Mouse (Mus musculus) lung, postnatal 14 days (tissue): ENCODE data around the gene Wwc2.
A peak's percentile ranks its signal among the peaks of the same experiment; 100 is the strongest.

Source experiments
- DNase-seq: peaks from one replicate; pipeline ENCODE4 v3.0.0; 2021

Gene Wwc2

DNA sequence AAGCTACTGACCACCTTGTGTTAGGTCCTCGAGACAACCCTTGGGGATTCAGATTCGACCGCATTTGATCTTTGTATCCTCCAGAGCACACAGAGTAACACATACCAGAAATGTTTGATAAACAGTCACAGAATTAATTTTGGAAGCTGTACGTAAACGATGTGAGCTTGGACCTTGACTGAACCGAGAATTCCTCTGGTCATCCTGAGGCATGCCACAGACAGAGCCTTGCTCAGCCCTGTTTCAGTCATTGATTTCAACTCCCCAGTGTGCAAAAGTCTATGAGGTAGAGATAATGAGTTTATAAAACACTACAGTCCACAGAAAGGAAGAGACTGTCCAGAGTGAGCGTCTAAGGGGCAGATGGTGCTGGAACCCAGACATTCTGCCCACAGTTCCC is 51.5 kb downstream of the Wwc2 start:
- no peak for DNase-seq

GRCm38 (mm10) chr8:47936386-47936785 is 54.3 kb downstream of the Wwc2 start:
- no peak for DNase-seq

- DNase-seq, result no peak
These were observed 55.3 kb downstream of the Wwc2 start for GRCm38 (mm10) chr8:47935461-47935860.

- DNase-seq, result no peak
These were observed 57.6 kb downstream of the Wwc2 start for GRCm38 (mm10) chr8:47933087-47933486.

DNA sequence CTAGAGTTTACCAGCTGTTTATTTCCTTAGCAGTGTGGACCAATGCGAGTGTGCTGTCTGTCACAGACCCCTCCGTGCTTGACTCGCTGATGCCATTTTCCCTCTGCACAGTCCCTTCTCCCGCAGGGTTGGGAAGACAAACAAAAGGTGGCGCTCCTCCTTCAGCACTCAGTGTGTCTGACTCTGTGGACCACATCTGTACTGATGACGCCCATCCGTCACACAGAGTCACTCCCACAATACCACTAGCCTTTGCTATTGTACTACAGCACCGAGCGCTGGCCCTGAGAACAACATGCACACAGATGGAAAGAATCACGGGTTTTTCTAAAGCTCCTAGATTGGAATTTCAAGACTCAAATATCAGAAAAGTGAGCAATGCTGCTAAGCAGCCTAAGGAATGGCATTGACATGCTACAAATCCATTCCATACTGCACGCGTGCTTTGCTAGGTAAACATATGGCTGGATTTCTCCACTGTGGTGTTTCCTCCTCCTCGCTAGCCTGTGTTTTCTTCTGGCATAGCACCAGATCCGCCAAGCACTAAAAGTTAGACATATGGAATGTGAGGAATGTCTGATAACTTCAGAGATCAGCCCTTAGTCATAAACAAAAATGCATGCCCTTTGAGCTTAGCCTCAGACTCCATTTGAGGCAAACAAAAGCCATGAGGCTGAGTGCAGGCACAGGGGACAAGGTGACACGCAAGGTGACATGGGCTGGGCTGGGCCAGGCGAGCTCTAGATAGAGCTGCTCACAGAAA is 58.5 kb downstream of the Wwc2 start:
- peak; percentile 38 for DNase-seq

DNA sequence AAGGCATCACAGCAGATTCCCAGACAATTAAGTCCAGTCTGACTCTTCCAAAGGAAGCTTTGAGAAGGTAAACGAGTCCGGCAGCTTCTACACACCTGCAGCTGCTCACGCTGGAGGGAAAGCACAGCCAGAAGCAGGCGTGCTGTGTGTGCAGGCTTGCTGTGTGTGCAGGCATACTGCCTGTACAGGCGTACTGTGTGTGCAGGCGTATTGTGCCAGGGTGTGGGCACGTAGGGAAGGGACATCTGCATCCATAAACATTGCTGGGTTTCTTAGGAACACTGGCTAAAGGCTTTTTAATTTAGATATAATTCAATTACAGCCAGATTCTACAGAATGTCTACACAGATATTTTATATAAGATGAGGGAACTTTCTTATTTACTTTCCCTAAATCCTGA is 59.4 kb downstream of the Wwc2 start:
- DNase-seq, result no peak

DNA sequence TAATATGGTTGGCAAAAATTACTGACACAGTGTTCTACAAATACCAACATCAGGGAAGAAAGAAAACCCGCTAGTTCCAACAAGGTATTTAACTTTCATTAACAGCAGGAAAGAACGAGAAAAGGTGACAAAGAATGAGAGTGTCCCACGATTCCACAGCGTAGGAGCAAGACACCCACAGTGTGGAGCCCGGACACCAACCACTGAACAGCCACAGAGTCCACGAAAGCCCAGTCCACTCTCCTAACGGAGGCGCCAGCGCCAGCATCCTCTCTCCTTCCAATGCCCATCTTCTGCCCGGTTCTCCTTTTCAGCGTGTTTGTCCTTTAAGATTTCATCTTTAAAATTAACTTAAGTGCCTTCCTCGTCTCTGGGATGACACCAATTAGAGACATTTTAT is 61.1 kb downstream of the Wwc2 start:
- no peak for DNase-seq

GRCm38 (mm10) chr8:47928604-47929185 is 62.0 kb downstream of the Wwc2 start:
- DNase-seq, result no peak

GRCm38 (mm10) chr8:47924921-47925320 is 65.8 kb downstream of the Wwc2 start:
- DNase-seq, result no peak

GRCm38 (mm10) chr8:47922816-47923215 is 67.9 kb downstream of the Wwc2 start:
- DNase-seq, result no peak

DNA sequence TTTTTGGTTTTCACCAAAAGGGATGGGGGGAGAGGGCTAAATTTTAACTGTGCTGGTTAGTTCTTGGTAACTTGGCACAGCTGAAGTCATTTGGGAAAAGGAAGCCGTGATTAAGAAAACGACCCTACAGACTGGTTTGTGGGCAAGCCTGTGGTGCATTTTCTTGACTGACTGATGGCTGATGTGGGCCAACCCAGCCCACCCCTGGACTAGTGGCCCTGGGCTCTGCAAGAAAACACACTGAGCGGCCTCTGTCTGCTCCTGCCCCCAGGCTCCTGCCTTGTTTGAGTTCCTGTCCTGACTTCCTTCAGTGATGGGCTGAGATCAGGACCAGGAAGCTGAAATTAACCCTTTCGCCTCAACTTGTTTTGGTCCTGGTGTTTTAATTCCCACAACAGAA is 68.7 kb downstream of the Wwc2 start:
- no peak for DNase-seq

DNA sequence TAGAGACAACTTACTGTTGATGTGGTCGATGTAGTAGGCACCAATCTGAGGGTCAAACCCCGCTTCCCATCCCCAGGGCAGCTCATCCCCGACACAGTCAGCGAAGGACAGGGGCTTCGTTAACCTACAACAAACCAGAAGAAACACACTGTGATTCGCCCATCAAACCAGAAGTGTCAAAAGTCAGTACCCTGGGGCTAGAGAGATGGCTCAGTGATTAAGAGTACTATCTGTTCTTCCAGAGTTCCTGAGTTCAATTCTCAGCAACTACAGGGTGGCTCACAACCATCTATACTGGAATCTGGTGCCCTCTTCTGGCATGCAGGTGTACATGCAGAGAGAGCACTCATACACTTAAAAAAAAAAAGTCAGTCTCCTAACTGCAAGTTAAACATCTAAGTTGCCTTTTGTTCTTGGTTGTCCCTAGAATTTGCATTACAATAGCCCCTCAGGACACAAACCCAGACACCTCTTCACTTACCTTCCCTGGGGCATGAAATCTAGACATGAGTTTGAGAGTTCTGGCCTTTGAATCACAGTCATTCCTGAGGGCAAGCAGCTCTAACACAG is 70.1 kb downstream of the Wwc2 start:
- DNase-seq, result no peak

DNA sequence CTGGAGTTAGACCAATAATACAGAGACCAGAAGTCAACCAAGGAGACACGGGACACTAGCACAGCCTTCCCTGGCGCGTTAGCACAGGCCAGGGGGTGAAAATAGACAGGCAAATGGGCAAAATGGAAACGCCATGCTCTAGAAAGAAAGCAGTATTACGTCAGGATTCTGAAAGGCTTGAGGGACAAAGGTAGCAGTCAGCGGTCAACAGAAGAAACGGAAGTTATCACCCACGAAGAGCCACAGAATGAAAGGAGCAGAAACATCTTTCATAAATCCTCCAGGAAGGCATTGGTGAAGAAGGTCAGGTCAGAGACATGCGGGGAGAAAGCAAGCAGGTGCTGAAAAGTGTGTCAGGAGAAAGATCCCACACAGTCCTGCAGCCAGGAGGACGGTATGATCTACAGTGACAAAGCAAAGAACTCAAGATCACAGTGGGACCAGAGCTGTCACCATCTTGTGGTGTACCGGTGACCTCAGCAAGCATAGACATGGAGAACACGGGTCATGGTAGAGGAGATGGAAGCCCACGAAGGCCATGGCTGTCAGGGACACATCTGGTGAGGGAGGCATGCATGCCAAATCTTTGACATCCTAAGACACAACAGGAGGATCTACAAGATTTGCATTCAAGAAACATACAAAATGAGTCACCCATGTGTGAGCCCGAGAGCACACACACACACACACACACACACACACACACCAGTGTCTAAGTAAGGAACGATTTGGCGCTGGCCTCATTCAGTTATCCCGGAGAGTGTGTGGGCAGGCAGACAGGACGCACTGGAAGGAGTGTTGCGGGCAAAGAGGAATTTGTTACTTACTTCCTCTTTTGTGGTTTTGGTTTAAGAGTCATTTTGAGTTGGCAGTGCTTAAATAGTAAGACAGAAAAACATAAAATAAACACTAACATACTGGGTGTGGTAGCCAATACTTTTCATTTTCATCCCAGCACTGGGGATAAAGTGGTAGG is 73.4 kb downstream of the Wwc2 start:
- peak; percentile 27 for DNase-seq

- DNase-seq, result no peak
These were observed 75.2 kb downstream of the Wwc2 start for GRCm38 (mm10) chr8:47915521-47915920.

DNA sequence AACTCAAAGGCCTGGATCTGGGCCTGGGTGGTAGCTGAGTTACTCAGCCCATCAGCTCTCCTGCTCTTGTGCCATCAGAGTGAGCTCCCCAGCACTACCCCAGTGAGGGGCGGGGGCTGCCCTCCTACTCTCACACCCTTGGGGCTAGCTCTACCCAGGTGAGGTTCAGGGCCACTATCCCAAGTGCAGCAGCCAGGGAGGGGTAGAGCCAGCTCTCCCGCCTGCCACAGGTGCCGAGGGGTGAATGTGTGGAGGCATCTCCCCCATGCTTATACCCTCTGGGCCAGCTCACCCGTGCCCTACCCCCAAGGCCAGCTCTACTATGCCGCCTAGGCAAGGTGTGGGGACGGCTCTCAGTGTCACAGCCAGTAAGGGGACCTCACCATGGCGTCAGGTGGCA is 75.8 kb downstream of the Wwc2 start:
- DNase-seq, result no peak

GRCm38 (mm10) chr8:47914161-47914560 is 76.6 kb downstream of the Wwc2 start:
- no peak for DNase-seq

GRCm38 (mm10) chr8:47913621-47914020 is 77.1 kb downstream of the Wwc2 start:
- DNase-seq, result no peak

GRCm38 (mm10) chr8:47909681-47910080 is 81.0 kb downstream of the Wwc2 start:
- no peak for DNase-seq

- no peak for DNase-seq
These were observed 83.7 kb downstream of the Wwc2 start for GRCm38 (mm10) chr8:47907056-47907455.

- DNase-seq, result no peak
These were observed 84.6 kb downstream of the Wwc2 start for GRCm38 (mm10) chr8:47906142-47906541.

DNA sequence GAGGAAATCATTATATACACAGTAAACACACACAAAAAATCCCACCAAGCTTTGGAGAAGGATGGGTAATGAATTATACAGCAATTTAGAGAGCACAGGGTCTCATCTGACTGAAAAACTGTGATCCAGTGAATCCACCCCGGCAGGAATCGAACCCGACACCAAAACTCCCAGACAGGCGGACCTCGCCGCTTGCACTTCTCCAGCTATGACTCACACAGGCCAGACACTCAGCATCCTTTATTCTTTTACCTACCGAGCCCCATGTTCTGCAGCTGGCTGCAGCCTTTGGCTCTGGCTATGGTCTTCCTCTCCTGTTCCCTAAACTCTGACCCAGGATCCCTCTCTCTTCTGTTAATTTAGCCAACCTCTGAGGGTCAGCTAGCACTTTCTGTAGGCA is 85.5 kb downstream of the Wwc2 start:
- DNase-seq, result no peak

DNA sequence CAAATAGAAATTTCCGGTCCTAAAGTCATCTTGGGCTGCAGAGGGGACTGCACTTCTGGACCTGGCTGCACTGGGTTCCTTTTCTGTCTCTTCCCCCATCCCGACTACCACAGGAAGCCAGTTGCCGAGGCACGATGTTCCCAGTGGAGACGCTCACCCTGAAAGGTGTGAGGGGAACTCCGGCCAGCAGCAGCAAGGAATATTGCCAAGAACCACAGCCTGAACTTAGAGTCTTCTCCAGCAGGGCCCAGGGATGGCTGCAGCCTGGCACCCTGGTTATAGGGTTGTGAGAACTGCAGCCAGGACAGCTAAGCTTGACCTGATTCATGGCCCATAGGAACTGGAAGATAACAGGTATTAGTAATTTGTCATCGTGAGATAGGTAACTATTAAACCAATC is 86.7 kb downstream of the Wwc2 start:
- peak; percentile 22 for DNase-seq

- DNase-seq, result no peak
These were observed 88.0 kb downstream of the Wwc2 start for GRCm38 (mm10) chr8:47902704-47903103.
